Mouse (Mus musculus) lung, postnatal 36 days (tissue): ENCODE results near the gene Ugt1a7c.
A peak's percentile ranks its signal among the peaks of the same experiment; 100 is the strongest.

Source experiments
- DNase-seq: peaks from one replicate; pipeline ENCODE4 v3.0.0; 2022; ENCODE audit warnings: mixed read lengths

Ugt1a7c gene

GRCm38 (mm10) chr1:88225741-88226140 is 130.9 kb downstream of the Ugt1a7c start:
- DNase-seq = peak; percentile 1

DNA sequence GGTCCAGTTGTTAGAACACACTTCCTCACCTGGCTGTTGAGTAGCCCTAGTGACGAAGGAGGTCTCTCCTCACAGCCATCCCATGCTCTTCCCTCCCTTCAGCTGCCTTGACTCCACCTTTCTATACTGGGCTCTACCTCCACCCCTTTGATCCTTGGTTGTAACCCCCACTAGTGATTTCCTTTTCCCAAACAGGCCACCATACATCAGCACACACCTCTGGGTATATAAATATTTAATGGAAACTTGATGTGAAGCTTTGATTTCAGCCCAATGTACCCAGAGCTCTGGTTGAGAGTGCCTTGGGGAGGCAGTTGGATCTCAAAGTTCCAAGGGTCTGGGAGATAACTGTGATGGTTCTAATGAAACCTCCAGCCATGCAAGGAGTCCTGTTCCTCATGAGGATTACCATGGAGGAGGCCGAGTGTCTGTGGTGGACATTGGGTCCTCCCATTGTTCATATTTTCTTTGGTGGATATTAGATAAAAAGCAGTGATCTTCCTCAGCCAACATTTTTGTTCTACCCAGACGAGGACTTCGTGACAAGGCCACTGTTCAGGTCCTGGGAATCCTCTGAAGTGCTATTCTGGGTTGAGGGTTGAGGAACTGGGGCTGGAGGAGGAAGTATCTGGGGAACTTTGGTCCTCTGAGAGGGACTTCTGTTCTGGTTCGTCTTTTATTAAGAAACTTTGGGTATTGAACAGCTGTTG is 132.0 kb downstream of the Ugt1a7c start, which contains the start of gene Mroh2a:
Gene Mroh2a, plus strand, starts transcription at position 317 of the 710 bp plus-strand sequence.
- peak; percentile 16 for DNase-seq

DNA sequence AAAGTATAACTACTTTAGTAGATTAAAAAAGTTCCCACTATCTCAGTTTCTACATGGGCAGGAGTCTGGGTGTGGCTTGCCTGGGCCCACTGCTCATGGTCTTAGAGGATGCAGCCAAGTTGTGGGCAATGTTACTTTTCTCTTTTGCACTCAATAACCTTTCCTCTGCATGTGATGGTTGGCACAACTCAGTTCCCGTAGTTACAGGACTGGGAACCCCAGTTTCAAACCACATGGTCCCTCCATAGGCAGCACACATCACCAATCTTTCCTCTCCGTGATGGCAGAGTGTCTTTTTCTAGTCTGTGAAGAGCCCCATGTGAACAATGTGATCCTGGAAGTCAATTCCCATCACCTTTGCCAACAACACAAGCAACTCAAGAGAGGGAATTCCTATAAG is 132.6 kb downstream of the Ugt1a7c start:
- DNase-seq = no peak

DNA sequence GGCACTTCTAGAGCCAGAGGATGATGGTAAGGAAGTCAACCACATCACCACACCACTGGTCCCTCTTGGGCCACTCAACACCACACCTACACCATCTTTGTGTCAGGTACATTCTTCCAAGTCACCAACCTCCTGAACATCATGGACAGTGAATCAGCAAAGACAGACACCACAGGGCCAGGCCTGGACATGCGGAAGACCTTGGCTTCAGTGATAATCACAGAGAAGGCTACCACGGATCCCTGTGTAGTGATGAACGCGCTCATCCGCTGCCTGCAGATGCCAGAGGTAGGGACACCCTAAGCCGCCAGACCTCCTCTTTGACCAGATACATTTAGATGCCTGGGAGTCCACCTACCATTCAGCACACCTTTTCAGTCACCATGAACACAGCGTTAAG is 133.3 kb downstream of the Ugt1a7c start:
- DNase-seq = no peak

DNA sequence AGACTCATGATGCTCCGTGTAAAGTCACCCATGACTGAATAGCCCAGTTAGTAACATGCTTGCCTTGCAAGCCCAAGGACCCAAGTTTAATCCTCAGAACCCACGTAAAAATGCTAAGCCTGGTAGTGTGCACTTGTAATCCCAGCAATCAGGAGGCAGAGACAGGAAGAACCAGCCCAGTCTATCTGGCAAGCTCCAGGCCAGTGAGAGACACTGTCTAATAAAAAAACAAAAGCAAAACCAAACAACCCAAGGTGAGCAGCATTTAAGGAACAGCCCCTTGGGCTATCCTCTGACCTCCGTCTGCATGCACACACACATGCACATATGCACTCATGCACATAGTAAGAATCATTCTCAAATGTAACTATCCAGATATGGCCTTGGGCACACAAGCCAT is 134.7 kb downstream of the Ugt1a7c start:
- no peak for DNase-seq

- DNase-seq = no peak
These were observed 135.1 kb downstream of the Ugt1a7c start for GRCm38 (mm10) chr1:88229986-88230385.

DNA sequence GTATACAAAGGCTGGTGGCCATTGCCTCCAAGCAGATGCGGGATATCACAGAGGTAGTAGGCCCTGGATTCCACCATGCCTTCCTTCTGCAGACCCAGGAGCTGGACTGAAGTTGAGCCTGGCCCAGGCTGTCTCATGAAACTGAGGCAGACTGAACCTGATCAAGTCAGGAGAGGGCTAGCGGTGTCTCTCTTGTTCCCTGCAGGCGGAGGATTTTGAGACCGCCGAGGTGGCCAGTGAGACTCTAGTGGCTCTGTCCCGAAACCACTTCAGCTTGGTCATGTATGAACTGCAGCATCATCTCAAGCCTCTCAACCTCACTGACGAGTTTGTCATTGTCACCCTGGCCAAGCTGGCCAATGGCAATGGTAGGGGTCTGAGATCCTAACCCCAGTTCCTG is 135.6 kb downstream of the Ugt1a7c start:
- no peak for DNase-seq

DNA sequence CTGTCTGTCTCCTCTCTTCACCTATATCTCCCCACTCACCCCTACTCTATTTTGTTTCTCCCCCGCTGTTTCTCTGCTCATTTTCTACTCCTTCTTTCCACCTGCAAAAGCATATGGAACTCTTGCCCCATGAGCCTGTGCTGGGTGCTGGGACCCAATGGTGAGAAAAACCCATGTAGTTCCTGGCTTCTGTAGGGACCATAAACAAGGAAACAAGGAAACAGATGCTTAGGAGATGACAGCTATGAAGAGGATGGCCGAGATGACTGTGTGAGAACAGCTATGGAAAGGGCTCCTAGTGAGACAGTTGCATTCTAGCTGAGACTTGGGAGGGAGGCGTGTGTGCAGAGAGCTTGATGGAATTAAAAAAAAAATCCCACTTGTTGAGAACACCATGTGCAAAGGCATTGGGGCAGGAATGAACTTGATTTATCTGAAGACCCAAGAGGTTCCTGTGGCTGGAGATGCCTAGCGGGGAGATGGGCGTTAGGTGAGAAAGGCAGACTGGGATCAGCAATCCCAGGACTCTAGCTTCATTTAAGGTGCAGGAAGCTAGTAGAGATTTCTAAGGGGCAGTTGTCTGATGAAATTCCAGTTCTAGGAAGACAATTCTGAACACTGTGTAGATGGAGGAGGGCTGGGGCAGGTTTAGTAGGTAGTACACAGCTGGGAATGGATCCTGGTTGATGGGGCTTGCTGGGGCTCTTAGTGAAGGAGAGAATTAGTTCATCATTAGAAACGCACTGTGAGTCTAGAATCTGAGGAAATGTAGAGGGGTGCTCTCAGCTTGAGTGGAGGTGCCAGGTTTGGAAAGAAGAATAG is 136.3 kb downstream of the Ugt1a7c start:
- no peak for DNase-seq

- no peak for DNase-seq
These were observed 137.1 kb downstream of the Ugt1a7c start for GRCm38 (mm10) chr1:88231803-88232499.

GRCm38 (mm10) chr1:88232664-88233380 is 138.0 kb downstream of the Ugt1a7c start:
- DNase-seq = no peak

DNA sequence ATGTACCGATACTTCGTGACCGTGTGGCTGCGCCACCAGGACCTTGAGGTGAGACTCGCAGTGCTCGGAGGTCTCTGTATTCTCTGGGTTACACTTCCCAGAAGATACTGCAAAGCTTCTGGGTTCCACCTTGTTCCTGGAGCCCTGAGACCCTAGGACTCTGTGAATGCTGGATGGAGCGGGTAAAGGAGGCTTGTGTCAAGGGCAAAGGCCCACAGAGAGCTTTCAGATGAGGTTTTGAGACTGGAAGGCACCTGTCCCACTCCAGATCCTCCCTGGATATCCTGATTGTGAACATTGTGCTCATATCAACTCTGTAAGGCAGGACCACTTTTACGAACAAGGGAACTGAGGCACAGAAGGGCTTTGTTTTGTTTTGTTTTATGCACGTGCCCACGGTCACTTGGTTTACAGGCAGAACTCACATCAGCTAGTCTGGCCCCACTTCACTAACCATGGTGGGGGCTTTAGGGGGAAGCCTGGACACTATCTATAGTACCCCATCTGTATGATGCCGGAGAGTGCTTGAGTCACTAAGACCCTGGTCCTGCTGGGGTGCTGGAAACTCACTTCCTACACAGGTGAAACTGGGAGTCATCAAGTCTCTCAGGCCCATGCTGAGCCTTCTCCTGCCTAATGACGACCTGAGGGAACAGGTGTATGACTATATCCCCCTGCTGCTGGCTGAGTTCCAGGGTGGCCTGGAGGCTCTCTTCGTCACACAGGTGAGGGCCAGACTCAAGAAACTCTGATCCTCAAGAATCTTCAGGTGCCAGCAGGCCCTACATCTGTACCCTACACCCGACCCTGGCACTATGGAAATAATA is 138.8 kb downstream of the Ugt1a7c start:
- no peak for DNase-seq

DNA sequence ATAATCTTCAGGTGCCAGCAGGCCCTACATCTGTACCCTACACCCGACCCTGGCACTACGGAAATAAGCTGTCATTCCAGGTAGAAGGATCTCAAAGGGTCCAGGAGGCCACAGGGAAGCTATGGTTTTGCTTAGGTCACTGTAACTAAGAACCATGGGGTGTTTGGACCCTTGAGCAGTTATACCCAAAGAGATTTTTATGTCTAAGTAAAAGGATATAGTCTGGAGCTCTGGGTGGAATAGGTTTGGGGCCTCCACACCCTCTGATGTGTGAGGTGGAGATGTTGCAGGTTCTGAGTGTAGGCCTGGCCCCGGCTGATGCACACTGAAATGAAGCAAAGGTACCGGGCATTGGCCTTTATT is 139.4 kb downstream of the Ugt1a7c start:
- no peak for DNase-seq

DNA sequence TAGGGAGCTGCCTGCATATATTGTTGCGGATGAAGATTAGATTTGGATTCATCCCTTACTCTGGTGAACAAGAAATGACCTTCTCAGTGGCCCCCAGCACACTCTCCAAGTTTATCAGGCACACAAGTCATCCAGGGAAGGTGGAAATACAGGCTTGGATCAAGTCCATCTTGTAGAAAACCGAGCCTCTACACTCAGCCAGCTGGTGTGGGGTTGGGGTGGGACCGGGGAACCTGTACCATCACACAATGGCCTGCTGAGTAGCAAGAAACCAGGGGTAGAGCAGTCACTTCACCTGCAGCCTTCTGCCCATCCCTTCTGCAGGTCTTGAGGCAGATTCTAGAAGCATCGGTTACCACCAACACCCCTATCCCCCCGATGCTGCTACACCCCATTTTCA is 139.8 kb downstream of the Ugt1a7c start:
- no peak for DNase-seq

DNA sequence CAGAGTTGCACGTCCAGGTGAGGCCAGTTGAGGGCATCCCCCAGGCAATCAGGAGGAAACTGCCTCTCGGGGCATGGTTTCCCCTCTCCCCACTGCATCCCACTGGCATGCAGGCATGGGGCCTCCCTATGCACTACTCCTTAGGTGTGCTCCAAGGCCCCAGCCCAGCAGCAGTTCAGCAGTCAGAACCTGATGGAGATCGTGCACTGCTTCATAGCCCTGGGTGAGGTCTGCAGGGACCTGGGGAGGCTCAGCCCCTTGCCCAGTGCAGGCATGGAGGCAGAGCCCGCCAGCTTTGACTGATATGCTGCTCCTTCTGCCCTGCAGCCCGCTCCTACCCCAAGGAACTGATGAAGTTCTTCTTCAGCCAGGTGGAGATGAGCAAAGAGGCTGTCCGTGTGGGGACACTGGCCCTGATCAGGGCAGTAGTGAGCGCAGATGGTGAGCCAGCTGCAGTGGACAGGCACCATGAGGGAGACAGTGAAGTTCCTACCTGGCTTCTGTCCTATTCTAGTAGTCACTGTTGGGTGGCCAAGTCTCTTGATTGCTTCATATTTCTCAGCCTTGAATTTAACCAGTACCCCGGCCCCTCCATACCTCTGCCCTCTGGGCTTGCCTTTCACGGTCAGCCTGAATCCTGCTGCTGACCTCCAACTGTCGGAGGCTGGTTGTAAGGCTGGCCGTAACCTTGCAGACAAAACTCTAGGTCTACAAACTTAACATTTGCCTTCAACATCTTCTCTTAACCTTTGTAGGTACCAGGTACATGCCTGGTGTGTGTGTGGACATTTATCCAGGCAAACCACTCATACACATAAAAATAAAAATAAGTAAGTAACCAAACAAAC is 140.4 kb downstream of the Ugt1a7c start:
- DNase-seq = no peak

DNA sequence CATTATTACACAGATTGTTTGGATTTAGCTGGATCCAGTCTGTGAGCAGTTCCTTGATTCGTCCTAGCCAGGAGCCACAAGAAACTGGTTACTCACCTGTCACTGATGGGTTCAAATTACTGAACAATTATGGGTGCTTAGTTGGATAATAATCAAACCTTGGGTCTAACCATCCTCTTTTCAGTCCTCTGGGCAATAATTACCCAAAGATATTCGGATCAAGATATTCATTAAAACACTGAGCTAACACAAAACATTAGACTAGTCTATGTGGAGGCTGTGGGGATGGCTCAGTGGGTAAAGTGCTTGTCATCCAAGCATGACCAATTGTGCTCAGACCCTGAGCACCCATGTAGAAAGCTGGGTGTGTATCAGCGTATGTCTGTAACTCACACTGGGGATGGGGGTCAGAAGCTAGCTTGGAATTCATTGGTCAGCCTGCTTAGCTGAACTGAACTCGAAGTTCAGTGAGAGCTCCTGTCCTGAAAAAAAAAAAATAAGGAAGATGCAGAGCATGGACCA is 141.1 kb downstream of the Ugt1a7c start:
- DNase-seq = no peak

- DNase-seq = peak; percentile 48
These were observed 142.4 kb downstream of the Ugt1a7c start for GRCm38 (mm10) chr1:88237311-88237710.

DNA sequence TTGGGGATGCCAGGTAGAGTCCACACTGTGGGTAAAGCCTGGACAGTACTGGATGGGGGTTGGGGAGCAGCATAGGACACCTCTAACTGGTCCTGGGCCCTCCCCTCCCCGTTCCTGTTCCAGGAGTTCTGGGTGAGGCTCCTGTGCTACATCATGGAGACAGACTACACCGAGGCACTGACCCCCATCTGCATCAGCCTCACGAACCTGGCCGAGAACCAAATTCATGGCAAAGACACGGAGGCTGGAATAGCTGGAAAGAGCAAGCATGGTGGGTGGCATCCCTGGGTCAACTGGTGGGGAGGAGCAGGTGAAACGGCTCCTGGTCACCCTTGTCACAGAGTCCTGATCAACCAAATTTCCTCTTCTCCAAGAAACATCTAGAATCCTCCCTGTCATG is 143.9 kb downstream of the Ugt1a7c start:
- no peak for DNase-seq

- DNase-seq = no peak
These were observed 145.2 kb downstream of the Ugt1a7c start for GRCm38 (mm10) chr1:88240072-88240471.

DNA sequence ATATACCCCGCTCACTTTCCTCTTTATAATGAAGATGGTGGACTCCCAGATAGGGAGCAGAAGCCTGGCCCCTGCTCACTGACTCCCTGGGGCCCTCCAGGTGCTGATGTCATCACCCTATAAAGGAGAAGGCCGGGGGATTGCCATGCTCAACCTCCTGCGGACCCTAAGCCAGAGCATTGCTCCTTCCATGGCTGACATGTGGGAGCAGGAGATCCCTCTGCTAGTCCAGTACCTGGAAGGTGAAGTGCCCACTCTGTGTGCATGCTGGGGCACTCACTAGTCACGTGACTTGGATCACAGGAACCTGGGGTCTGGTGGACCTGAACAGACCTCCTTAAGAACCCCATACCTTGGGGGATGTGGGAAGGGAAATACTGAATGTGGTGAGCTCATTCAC is 145.7 kb downstream of the Ugt1a7c start:
- DNase-seq = no peak

DNA sequence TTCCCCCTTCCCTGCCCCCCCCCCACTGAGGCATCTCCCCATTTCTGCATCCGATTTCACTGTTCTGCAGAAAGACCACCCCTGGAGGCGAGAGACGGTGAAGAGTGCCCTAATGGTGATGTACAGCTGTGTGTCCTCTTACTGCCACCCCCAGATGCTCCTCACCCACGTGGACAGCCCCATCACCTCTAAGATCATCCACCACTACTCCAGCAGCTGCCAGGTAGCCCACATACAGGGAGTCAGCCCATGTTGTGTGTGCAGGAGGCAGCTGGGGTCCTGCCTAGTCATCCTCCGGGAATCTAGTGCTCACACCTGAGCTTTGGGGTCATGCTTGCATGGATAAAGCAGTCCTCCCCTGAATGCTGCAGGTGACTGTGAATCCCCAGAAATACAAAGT is 149.0 kb downstream of the Ugt1a7c start:
- DNase-seq = no peak

DNA sequence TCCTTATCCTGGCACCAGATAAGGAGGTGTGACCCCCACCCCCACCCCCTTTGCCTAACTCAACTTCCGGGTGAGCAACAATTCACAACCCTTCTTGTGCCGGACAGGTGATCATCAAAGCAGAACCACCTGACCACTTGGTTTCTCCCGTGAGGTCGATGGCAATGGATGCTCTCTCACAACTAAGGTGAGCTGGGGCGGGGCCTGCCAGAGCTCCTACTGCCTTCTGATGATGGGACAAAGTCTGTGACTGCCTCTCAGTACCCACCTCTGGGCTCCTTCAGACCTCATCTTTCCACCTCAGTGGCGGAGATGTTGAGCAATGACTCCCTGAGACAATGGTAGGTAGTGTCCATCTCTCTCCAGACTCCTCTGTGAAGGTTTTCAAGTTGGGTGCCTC is 151.0 kb downstream of the Ugt1a7c start:
- no peak for DNase-seq
